Mouse (Mus musculus) frontal cortex, postnatal 36 days (tissue): Measurements from ENCODE around the gene Far2.
A peak's percentile ranks its signal among the peaks of the same experiment; 100 is the strongest.

Source experiments
- DNase-seq, 2 experiments: peaks; one replicate each; pipeline ENCODE4 v3.0.0; 2022; ENCODE audit warnings: low spot score in 2 of 2

The Far2 gene

GRCm38 (mm10) chr6:148046881-148047649, at the start of gene Far2:
Far2 (plus strand) TSS chr6:148047259.
- DNase-seq, result peak; percentile 50 to 58

GRCm38 (mm10) chr6:148000483-148000882, 46.6 kb upstream of the Far2 start:
- DNase-seq, result no peak

- DNase-seq, result peak in 1 of 2 experiments; percentile 3
Observed at GRCm38 (mm10) chr6:148001071-148001470, 46.0 kb upstream of the Far2 start.

GRCm38 (mm10) chr6:148006118-148006837, 40.8 kb upstream of the Far2 start:
- DNase-seq, result no peak

GRCm38 (mm10) chr6:148040759-148041158, 6.3 kb upstream of the Far2 start:
- DNase-seq, result no peak

- no peak for DNase-seq
Observed at GRCm38 (mm10) chr6:148047650-148047988, 560 bp downstream of the Far2 start.

- no peak for DNase-seq
Observed at GRCm38 (mm10) chr6:148063131-148063530, 16.1 kb downstream of the Far2 start.

- DNase-seq, result no peak
Observed at GRCm38 (mm10) chr6:148066267-148066666, 19.2 kb downstream of the Far2 start.

GRCm38 (mm10) chr6:148068786-148069185, 21.7 kb downstream of the Far2 start:
- DNase-seq, result no peak

- DNase-seq, result peak in 1 of 2 experiments; percentile 25
Observed at GRCm38 (mm10) chr6:148073599-148073998, 26.5 kb downstream of the Far2 start.

GRCm38 (mm10) chr6:148074211-148074864, 27.3 kb downstream of the Far2 start:
- no peak for DNase-seq

- DNase-seq, result no peak
Observed at GRCm38 (mm10) chr6:148083864-148084263, 36.8 kb downstream of the Far2 start.

GRCm38 (mm10) chr6:148084403-148084802, 37.3 kb downstream of the Far2 start:
- no peak for DNase-seq

GRCm38 (mm10) chr6:148097039-148097438, 50.0 kb downstream of the Far2 start:
- DNase-seq, result no peak

- DNase-seq, result no peak
Observed at GRCm38 (mm10) chr6:148101977-148102376, 54.9 kb downstream of the Far2 start.

- no peak for DNase-seq
Observed at GRCm38 (mm10) chr6:148102434-148102833, 55.4 kb downstream of the Far2 start.

- peak in 1 of 2 experiments; percentile 11 for DNase-seq
Observed at GRCm38 (mm10) chr6:148104212-148104611, 57.2 kb downstream of the Far2 start.

GRCm38 (mm10) chr6:148105722-148106268, 58.7 kb downstream of the Far2 start:
- no peak for DNase-seq

- no peak for DNase-seq
Observed at GRCm38 (mm10) chr6:148108741-148109472, 61.8 kb downstream of the Far2 start.

- DNase-seq, result no peak
Observed at GRCm38 (mm10) chr6:148110996-148111633, 64.1 kb downstream of the Far2 start.

- no peak for DNase-seq
Observed at GRCm38 (mm10) chr6:148116371-148116770, 69.3 kb downstream of the Far2 start.
